Mouse (Mus musculus) thymus, adult 2 months (tissue): ENCODE data around the gene Olfr972.

Experiments
- CTCF ChIP-seq: fragments of 200-500 bp; IDR thresholded peaks from 2 replicates; pipeline ENCODE4 v1.5.1; 2012; ENCODE audit warnings: mild to moderate bottlenecking, control low read depth, low read length, moderate library complexity, borderline replicate concordance; ENCODE audit not compliant: control insufficient read depth, poor library complexity, insufficient read depth; ENCODE audit errors: extremely low read depth
- POLR2A ChIP-seq: fragments of 200-500 bp; IDR thresholded peaks from 2 replicates; pipeline ENCODE4 v1.6.1; 2012; ENCODE audit warnings: mild to moderate bottlenecking, low read length, control low read depth, moderate library complexity; ENCODE audit not compliant: control insufficient read depth, poor library complexity, insufficient read depth; ENCODE audit errors: extremely low read depth

- TF ChIP-seq POLR2A (no peak), CTCF (no peak)
Measured at GRCm38 (mm10) chr9:39866122-39866521, at the start of gene Olfr972.
